Mouse (Mus musculus) frontal cortex, postnatal 36 days (tissue): ENCODE measurements around the gene Nat14.

Experiments used
- DNase-seq, 2 experiments: peaks; one replicate each; pipeline ENCODE4 v3.0.0; 2022; ENCODE audit warnings: low spot score in 2 of 2

Gene Nat14

DNA sequence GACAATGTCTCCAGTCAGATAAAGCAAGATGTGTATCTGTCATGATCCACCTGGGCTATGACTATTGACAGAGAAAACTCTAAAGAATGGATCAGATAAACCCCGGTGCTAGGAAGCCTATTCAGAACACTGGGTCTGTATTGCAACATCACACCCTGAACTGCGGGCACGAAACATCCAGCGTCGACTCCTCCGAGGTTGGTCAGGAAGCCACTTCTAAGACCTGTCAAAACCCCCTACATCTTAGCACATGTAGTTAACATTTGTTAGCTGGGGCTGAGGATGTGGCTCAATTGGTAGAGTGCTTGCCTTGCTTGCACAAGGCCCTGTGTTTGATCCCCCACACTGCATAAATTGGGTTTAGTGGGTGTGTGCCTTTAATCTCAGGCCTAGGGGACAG lies 26.6 kb downstream of the Nat14 start:
- no peak for DNase-seq

DNA sequence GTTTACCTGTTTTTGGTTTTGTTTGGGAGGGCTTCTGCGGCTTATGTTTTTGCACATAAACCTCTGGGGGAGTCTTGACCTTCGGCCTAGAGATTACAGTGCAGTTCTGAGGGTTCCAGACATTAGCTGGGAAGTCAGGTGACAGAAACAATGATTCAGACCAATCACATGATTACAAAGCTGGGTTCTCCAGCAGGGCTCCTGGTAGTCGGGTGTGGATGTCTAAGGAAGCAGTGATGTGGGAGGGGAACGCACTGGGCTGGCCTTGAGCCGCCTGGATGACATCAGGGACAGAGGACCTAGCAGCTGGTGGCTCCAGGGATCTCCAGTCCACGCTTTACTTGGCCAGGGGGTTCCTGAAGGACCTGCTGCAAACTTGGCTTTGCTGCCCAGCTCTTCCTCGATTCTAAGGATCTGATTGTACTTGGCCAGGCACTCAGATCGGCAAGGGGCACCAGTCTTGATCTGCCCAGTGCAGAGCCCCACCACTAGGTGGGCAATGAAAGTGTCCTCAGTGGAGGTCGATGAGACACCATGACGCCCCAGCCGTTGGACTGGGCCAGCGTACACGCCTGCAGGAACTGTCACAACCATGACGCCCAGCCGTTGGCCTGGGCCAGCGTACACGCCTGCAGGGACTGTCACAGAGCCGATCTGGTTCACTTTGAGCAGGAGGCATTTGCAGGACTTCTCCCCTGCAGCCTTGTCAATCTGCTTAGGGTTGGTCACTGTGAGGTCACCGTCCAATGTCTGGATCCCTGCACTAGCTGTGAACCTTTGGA lies 28.9 kb downstream of the Nat14 start:
- DNase-seq, result no peak

DNA sequence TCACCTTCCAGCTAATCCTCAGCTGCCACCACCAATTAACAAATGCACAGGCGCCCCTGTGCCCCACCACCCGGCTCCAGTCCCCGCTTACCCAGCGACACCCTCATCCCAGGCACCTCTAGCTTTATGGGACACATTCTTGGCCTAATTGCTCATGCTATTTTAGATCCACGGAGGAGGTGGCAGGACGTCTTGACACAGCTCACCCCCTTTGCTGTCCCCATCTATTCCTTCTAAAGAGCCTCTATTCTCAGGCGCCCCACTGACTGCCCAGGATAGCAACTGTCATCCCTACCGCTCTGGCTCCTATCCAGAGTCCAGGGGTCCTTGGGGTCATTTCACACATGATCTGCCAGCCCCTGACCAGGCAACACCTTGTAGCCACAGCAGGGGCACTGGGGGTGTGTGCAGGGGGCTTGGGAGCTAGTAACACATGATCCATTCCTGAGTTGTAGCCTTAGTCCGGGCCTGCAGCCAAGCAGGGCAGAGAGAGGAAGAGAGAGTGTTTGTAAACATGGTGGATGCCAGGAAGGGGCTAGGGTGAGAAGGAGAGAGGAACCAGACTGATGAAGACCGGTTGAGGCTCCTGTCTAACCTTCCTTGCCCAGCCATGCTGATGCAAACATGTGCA lies 32.1 kb downstream of the Nat14 start:
- DNase-seq, result no peak

DNA sequence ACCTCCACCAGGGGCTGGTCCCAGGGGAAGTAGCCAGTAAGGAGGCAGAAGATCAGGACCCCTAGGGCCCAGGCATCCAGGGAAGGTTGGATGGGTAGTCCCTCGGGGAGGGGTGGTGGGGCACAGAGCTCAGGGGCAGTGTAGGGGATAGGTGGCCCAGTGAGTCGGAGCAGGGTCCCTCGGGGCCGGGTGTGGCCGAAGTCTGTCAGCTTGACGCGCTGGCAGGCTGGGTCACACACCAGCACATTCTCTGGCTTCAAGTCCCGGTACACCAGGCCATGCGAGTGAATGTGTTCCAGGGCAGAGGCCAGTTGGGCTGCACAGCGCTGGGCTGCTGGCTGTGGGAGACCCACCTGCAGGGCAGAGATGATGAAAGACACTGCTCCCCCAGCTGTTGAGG lies 35.5 kb downstream of the Nat14 start:
- DNase-seq, result no peak

DNA sequence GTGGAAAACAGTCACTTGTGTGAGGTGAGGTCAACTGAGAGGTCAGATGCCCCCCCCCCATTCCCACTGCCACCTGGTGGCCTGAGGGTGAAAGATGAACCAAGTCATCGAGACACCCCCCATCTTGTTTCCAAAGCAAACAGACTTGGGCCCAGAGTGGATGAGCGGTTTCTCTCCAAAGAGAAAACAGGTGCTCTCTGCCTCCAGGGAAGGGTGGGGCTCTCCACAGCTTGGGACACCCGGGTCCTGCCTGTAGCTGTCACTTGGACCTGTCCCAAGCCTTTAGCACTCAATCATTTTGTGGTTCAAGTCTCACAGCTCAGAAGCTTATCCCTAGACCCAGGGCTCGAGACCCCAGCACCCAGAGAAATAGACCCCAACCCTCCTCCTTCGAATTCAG lies 41.7 kb downstream of the Nat14 start:
- DNase-seq, result no peak

DNA sequence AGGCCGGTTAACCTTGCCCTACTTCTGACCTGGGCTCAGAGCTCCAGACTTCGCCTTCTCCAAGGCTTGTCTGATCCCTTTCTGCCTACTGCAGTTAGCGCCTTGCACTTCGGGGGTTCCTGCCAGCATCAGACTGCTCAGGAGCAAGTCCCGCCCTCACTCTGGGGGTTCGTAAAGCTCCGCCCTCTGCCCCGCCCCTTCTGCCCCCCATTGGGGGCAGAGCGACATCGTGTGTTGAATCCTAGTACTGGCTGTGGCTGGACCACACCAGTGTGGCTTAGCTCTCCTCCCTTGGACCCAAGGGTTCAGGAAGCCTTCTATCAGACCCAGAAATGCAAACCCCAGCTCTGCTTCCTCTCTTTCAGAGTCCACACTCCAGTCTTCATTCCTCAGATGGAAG lies 42.4 kb downstream of the Nat14 start, which contains the start of gene Sbk2:
Sbk2 (minus strand) TSS at position 135 of the 400 bp plus-strand sequence.
- peak; percentile 59 to 71 for DNase-seq

DNA sequence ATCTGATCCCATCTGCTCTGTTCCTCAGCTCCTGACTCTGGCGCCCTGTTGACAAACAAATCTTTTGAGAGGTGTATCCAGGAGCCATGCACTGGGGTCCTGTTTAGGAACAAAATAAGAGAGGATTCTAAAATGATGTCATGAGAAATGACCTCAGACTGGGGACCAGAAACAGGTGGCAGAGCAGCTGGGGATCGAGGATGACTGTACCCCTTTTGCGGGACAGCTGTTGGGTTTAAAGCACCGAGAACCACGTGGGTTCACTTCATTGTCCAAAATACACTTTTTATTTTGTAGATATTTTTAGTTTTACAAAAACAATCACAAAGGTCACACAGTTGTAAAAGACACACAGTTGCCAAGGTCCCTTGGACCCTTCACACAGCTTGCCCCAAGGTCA lies 43.2 kb downstream of the Nat14 start:
- no peak for DNase-seq

DNA sequence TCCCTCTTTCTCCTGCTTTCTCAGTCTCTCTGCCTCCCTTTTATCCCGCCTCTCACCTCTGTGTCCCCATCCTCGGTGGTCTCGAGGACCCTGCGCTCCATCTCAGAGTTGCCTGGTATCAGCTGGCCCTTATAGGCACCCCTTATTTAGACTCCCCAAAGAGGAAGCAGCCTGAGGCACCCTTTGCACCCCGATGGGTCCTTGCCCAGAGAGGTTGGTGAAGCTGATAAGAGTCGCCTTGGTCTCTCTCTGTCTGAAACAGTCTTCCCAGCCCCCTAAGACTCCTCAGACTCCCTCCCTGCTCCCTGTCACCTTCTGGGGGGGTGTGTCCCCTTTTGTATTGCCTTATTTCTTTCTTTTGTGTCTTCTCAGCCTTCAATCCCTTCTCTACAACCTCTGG lies 49.2 kb downstream of the Nat14 start, which contains the start of gene Sbk3:
Sbk3 (minus strand) TSS at position 101 of the 400 bp plus-strand sequence.
- DNase-seq, result no peak

DNA sequence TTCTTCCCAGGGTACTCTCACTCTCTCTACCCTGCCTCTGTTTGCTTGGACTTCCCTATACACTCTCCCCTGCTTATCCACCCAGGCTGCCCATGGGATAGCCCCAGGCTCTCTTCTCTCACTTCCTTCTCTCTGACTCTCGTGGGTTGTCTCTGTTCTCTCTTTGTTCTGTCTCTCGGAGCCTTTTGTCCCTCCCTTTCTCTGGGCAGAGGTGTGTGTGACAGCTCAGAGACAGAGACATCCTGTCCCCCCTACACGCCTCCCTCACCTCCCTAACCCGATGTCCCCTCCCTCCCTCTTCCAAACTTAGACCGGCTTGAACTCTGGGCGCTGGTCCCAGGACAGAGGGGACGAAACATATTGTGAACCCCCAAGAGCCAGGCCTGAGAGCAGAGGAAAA lies 49.9 kb downstream of the Nat14 start:
- DNase-seq, result no peak

DNA sequence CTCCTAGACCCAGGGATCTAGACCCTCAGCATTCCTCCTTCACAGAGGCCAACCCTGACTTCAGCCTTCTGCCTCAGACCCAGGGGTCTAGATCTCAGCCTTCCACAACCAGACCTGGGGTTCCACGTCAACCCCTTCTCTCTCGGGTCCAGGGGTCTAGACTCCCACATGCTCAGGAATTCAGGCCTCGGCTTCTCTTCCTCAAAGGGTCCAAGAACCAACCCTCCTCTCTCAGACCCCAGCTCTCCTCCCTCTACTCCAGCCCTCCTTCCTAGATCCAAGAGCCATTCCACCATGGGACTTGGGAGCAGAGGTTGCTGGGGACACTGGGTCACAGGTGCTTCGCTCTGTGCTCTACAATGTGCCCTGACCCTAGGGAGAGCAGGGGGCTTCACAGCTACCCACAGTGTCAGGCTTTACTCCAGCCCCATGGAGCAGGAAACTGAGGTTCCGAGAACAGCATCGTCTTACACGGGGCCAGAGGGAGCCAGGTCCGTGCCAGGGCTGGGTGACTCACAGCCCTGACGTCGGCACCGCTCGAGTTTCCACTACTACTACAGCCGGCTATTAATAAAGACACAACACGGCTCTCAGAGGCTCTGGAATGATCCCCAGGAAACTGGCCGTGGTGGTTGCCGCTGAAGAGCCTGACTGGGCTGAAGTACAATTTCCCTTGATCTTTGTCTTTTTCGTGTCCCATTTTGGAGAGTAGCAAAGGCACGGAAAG lies 50.7 kb downstream of the Nat14 start:
- DNase-seq, result no peak
